Mouse (Mus musculus): Measurements from ENCODE around the gene Trio. TPM values are rescaled to one million over a fixed set of nuclear protein-coding genes. Genes with fewer than 3 reads are reported as not detected.

The Trio gene
- polyA plus RNA-seq, 1 experiment from 2014 or later, result 14.0 TPM

- DNase-seq (ENCODE audit: low spot score) (no peak), ATAC-seq (replicated peaks; ENCODE audit: low FRiP score) (no peak)
- H3K9me3 ChIP-seq (ENCODE audit: control insufficient read depth, low read length), result no peaks in the 10 kb centered on the region
- H3K36me3 ChIP-seq (ENCODE audit: control insufficient read depth, insufficient read depth, low read length), result no peaks in the 10 kb centered on the region
- H3K4me3 ChIP-seq (ENCODE audit: low read depth, low read length), result no peak overlapping the region
- no peaks in the 10 kb centered on the region for H3K4me1 ChIP-seq (replicated peaks; ENCODE audit: control insufficient read depth, insufficient read depth, low read length)
- H3K27me3 ChIP-seq (replicated peaks; ENCODE audit: control insufficient read depth, insufficient read depth, low read length), result no peaks in the 10 kb centered on the region
- WGBS, result 51% methylated on average over 6 of the region's 6 CpGs
- no peak overlapping the region for H3K9ac ChIP-seq (ENCODE audit: low read depth, low read length)
- no peak overlapping the region for H3K27ac ChIP-seq (ENCODE audit: low read depth, low read length)
- H3K4me2 ChIP-seq, result no peak overlapping the region
These were observed 27.6 kb upstream of the Trio start for GRCm38 (mm10) chr15:28053226-28053625.

- Histone ChIP-seq H3K4me2 (no peak overlapping the region), H3K4me3 (ENCODE audit: low read depth, low read length) (no peak overlapping the region), H3K36me3 (ENCODE audit: control insufficient read depth, insufficient read depth, low read length) (no peaks in the 10 kb centered on the region), H3K9ac (ENCODE audit: low read depth, low read length) (no peak overlapping the region), H3K4me1 (replicated peaks; ENCODE audit: control insufficient read depth, insufficient read depth, low read length) (no peaks in the 10 kb centered on the region), H3K9me3 (ENCODE audit: control insufficient read depth, low read length) (no peaks in the 10 kb centered on the region), H3K27ac (ENCODE audit: low read depth, low read length) (no peak overlapping the region), H3K27me3 (replicated peaks; ENCODE audit: control insufficient read depth, insufficient read depth, low read length) (no peaks in the 10 kb centered on the region)
- ATAC-seq (replicated peaks; ENCODE audit: low FRiP score), result no peak
- no peak for DNase-seq (ENCODE audit: low spot score)
- WGBS, result 82% methylated on average over 4 of the region's 4 CpGs
These were observed 26.2 kb upstream of the Trio start for GRCm38 (mm10) chr15:28051811-28052210.

GRCm38 (mm10) chr15:28051104-28051625 lies 25.5 kb upstream of the Trio start:
- Histone ChIP-seq H3K9ac (ENCODE audit: low read depth, low read length) (no peak overlapping the region), H3K4me2 (no peak overlapping the region; the same call in 1 of the 2 replicates), H3K9me3 (ENCODE audit: control insufficient read depth, low read length) (no peaks in the 10 kb centered on the region), H3K4me1 (replicated peaks; ENCODE audit: control insufficient read depth, insufficient read depth, low read length) (no peaks in the 10 kb centered on the region), H3K27ac (ENCODE audit: low read depth, low read length) (no peak overlapping the region), H3K27me3 (replicated peaks; ENCODE audit: control insufficient read depth, insufficient read depth, low read length) (no peaks in the 10 kb centered on the region), H3K4me3 (ENCODE audit: low read depth, low read length) (no peak overlapping the region), H3K36me3 (ENCODE audit: control insufficient read depth, insufficient read depth, low read length) (no peaks in the 10 kb centered on the region)
- DNase-seq (ENCODE audit: low spot score), result no peak
- ATAC-seq (replicated peaks; ENCODE audit: low FRiP score), result no peak
- WGBS, result 52% methylated on average over 18 of the region's 18 CpGs

GRCm38 (mm10) chr15:28047711-28048110 lies 22.1 kb upstream of the Trio start:
- Histone ChIP-seq H3K4me2 (no peak overlapping the region), H3K9me3 (ENCODE audit: control insufficient read depth, low read length) (no peaks in the 10 kb centered on the region), H3K27ac (ENCODE audit: low read depth, low read length) (no peak overlapping the region), H3K36me3 (ENCODE audit: control insufficient read depth, insufficient read depth, low read length) (no peaks in the 10 kb centered on the region), H3K27me3 (replicated peaks; ENCODE audit: control insufficient read depth, insufficient read depth, low read length) (no peaks in the 10 kb centered on the region), H3K4me3 (ENCODE audit: low read depth, low read length) (no peak overlapping the region), H3K4me1 (replicated peaks; ENCODE audit: control insufficient read depth, insufficient read depth, low read length) (no peaks in the 10 kb centered on the region), H3K9ac (ENCODE audit: low read depth, low read length) (no peak overlapping the region)
- no peak for ATAC-seq (replicated peaks; ENCODE audit: low FRiP score)
- 49% methylated on average over 3 of the region's 3 CpGs for whole genome bisulfite sequencing
- DNase-seq (ENCODE audit: low spot score), result no peak

GRCm38 (mm10) chr15:28041158-28041865 lies 15.7 kb upstream of the Trio start:
- no peak for ATAC-seq (replicated peaks; ENCODE audit: low FRiP score)

GRCm38 (mm10) chr15:28037651-28038050 lies 12.0 kb upstream of the Trio start:
- Histone ChIP-seq H3K4me1 (replicated peaks; ENCODE audit: control insufficient read depth, insufficient read depth, low read length) (no peaks in the 10 kb centered on the region), H3K9ac (ENCODE audit: low read depth, low read length) (no peak overlapping the region), H3K4me2 (no peak overlapping the region), H3K27me3 (replicated peaks; ENCODE audit: control insufficient read depth, insufficient read depth, low read length) (peaks cover 4% of the 10 kb centered on the region; the same call in 1 of the 2 replicates), H3K36me3 (ENCODE audit: control insufficient read depth, insufficient read depth, low read length) (no peaks in the 10 kb centered on the region), H3K9me3 (ENCODE audit: control insufficient read depth, low read length) (no peaks in the 10 kb centered on the region), H3K4me3 (ENCODE audit: low read depth, low read length) (no peak overlapping the region), H3K27ac (ENCODE audit: low read depth, low read length) (no peak overlapping the region)
- DNase-seq (ENCODE audit: low spot score) (no peak), ATAC-seq (replicated peaks; ENCODE audit: low FRiP score) (no peak)
- 85% methylated on average over 6 of the region's 6 CpGs for WGBS

More at GRCm38 (mm10) chr15:28041158-28041865, 15.7 kb upstream of the Trio start:
- no peak for DNase-seq (ENCODE audit: low spot score)
- H3K36me3 ChIP-seq (ENCODE audit: control insufficient read depth, insufficient read depth, low read length), result no peaks in the 10 kb centered on the region
- H3K9ac ChIP-seq (ENCODE audit: low read depth, low read length), result no peak overlapping the region
- no peak overlapping the region for H3K27ac ChIP-seq (ENCODE audit: low read depth, low read length)
- H3K9me3 ChIP-seq (ENCODE audit: control insufficient read depth, low read length), result no peaks in the 10 kb centered on the region
- H3K4me2 ChIP-seq, result no peak overlapping the region
- WGBS, result 31% methylated on average over 9 of the region's 9 CpGs
- H3K4me1 ChIP-seq (replicated peaks; ENCODE audit: control insufficient read depth, insufficient read depth, low read length), result no peaks in the 10 kb centered on the region
- H3K4me3 ChIP-seq (ENCODE audit: low read depth, low read length), result no peak overlapping the region
- peaks cover 4% of the 10 kb centered on the region; the same call in 1 of the 2 replicates for H3K27me3 ChIP-seq (replicated peaks; ENCODE audit: control insufficient read depth, insufficient read depth, low read length)

GRCm38 (mm10) chr15:28035601-28036000 lies 10.0 kb upstream of the Trio start:
- no peak for DNase-seq (ENCODE audit: low spot score)
- WGBS, result 82% methylated on average over 10 of the region's 10 CpGs
- Histone ChIP-seq H3K9me3 (ENCODE audit: control insufficient read depth, low read length) (no peaks in the 10 kb centered on the region), H3K9ac (ENCODE audit: low read depth, low read length) (no peak overlapping the region), H3K27me3 (replicated peaks; ENCODE audit: control insufficient read depth, insufficient read depth, low read length) (no peaks in the 10 kb centered on the region), H3K36me3 (ENCODE audit: control insufficient read depth, insufficient read depth, low read length) (no peaks in the 10 kb centered on the region), H3K27ac (ENCODE audit: low read depth, low read length) (no peak overlapping the region), H3K4me2 (no peak overlapping the region), H3K4me1 (replicated peaks; ENCODE audit: control insufficient read depth, insufficient read depth, low read length) (no peaks in the 10 kb centered on the region), H3K4me3 (ENCODE audit: low read depth, low read length) (no peak overlapping the region)
- no peak for ATAC-seq (replicated peaks; ENCODE audit: low FRiP score)

- no peak for DNase-seq (ENCODE audit: low spot score)
These were observed 9.0 kb upstream of the Trio start for GRCm38 (mm10) chr15:28034636-28035035.

GRCm38 (mm10) chr15:28029371-28029770 lies 3.7 kb upstream of the Trio start:
- H3K27ac ChIP-seq (ENCODE audit: low read depth, low read length), result no peak overlapping the region
- ATAC-seq (replicated peaks; ENCODE audit: low FRiP score) (no peak), DNase-seq (ENCODE audit: low spot score) (no peak)
- no peaks in the 10 kb centered on the region for H3K36me3 ChIP-seq (ENCODE audit: control insufficient read depth, insufficient read depth, low read length)
- peaks cover 15% of the 10 kb centered on the region for H3K27me3 ChIP-seq (replicated peaks; ENCODE audit: control insufficient read depth, insufficient read depth, low read length)
- H3K4me3 ChIP-seq (ENCODE audit: low read depth, low read length), result no peak overlapping the region
- H3K4me2 ChIP-seq, result no peak overlapping the region
- 82% methylated on average over 7 of the region's 7 CpGs for WGBS
- peaks cover 4% of the 10 kb centered on the region; the same call in 1 of the 2 replicates for H3K4me1 ChIP-seq (replicated peaks; ENCODE audit: control insufficient read depth, insufficient read depth, low read length)
- no peaks in the 10 kb centered on the region for H3K9me3 ChIP-seq (ENCODE audit: control insufficient read depth, low read length)
- no peak overlapping the region for H3K9ac ChIP-seq (ENCODE audit: low read depth, low read length)

More at GRCm38 (mm10) chr15:28034636-28035035, 9.0 kb upstream of the Trio start:
- Histone ChIP-seq H3K27ac (ENCODE audit: low read depth, low read length) (no peak overlapping the region), H3K27me3 (replicated peaks; ENCODE audit: control insufficient read depth, insufficient read depth, low read length) (no peaks in the 10 kb centered on the region), H3K36me3 (ENCODE audit: control insufficient read depth, insufficient read depth, low read length) (no peaks in the 10 kb centered on the region), H3K4me1 (replicated peaks; ENCODE audit: control insufficient read depth, insufficient read depth, low read length) (no peaks in the 10 kb centered on the region), H3K4me2 (no peak overlapping the region), H3K4me3 (ENCODE audit: low read depth, low read length) (no peak overlapping the region), H3K9ac (ENCODE audit: low read depth, low read length) (no peak overlapping the region), H3K9me3 (ENCODE audit: control insufficient read depth, low read length) (no peaks in the 10 kb centered on the region)
- WGBS, result 74% methylated on average over 10 of the region's 10 CpGs
- no peak for ATAC-seq (replicated peaks; ENCODE audit: low FRiP score)

Measured in liver, embryonic 11.5 days (tissue).